Mouse (Mus musculus) leukemia stem cell, adult 10-12 weeks (primary cell): ENCODE data around the gene Iqcd. TPM values are rescaled to one million over a fixed set of nuclear protein-coding genes. Genes with fewer than 3 reads are reported as not detected.

Experiments
- polyA plus RNA-seq: library from polyadenylated mRNA; stranded (reverse); fragments of >175 nt; gene quantifications from 2 replicates; pipeline ENCODE4 v1.2.3, GENCODE M21; 2012; ENCODE audit warnings: low replicate concordance

Gene Iqcd
- polyA plus RNA-seq = 10.6 and 18.2 TPM in 2 replicates

DNA sequence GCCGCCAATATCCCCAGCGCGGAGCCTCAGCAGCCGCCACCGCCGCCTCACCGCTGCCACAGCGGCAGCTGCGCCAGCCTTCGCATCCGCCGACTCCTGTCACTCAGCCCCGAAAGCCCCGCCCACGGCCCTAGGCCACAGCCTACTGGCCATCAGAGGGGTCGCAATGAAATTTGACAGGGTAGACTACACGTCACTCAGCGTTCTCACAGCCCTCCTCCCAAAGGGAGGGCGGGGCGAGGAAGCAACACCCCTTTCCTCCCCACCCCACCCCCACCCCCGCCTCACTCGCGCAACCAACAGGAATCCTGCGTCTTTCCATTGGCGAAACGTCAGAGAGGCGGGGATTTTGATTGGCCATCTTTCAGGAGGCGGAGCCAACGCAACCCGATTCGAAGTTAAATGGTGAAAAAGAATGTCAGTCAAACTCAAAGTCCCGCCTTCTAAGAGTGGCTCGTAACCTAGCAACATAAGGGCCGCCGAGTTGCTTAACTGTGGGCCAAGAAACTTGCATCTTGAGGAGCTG, at the start of gene Iqcd, which contains the start of gene Tpcn1:
TSS of gene Iqcd (plus strand) at position 448 of the 526 bp plus-strand sequence.
TSS of gene Tpcn1 (minus strand) at position 105 of the 526 bp plus-strand sequence.

DNA sequence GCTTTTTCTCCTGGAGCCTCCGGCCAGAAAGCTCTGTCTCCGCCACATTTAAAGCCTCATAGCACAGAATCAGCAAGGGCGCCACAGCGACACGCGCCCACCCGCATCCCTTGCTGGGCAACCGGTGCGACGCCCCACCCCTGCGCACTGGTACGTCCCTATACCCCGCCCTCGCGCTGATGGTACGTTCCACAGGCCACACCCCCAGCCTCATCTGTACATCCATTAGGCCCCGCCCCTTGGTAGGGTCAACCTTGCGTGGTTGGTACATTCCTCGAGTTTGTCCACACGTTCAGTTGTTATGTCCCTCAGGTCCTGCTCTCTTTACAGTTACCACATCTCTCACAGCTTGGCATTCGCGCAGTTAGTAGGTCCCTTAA, 23.6 kb downstream of the Iqcd start, which contains the start of the genes Rita1 and Ddx54:
TSS of gene Rita1 (minus strand) at position 148 of the 380 bp plus-strand sequence.
TSS of gene Ddx54 (plus strand) at position 298 of the 380 bp plus-strand sequence.

GRCm38 (mm10) chr5:120634131-120634530, 45.3 kb downstream of the Iqcd start, which contains the start of gene Cfap73:
Gene Cfap73 (minus strand): TSS chr5:120634235.

DNA sequence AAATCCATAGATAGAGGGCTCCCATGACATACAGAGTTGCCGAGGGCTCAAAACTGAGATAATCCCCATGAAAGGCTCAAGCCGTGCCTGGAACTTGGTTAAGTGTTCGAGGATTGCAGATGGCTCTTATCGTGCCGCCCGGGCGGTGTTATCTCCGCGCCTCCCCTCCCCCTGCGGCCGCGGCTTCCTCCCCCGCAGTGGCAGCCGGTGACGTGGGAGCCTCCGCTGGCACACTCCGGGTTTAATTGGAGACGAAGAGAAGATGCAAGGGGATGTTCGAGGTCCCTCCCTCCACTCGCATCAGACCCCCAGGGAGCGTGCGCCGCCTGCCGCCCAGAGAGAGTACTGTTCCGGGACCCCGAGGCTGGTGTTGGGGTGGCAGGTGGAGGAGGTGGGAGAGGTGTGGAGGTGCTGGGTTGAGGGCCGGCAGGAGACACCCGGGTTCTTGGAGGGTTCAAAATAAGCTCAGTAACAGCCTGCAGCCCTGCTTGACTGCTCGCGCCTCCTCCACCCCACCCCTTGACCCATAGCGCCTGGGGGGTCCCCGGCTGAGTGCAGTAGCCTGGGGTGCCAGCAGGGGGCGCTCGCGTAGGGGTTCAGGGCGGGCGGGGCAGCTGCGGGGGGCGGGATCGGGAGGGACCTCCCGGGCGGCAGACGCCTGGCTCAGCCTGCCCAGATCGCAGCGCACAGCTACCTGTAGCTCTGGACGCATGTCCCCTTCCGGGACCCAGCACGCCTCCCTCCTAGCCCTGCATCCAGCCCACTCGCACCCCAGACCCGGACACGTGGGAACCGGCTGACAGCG, 60.0 kb downstream of the Iqcd start, which contains the start of gene Rasal1:
TSS of gene Rasal1 (plus strand) at position 244 of the 805 bp plus-strand sequence.

Other genes starting within 250 kb of the Iqcd start
- gene Lhx5, start 157.3 kb upstream of the Iqcd start, polyA plus RNA-seq = not detected in 2 replicates
- gene Sdsl, start 116.2 kb upstream of the Iqcd start, polyA plus RNA-seq = 18.3 and 45.4 TPM in 2 replicates
- not detected in 2 replicates for gene Sds, start 112.5 kb upstream of the Iqcd start, polyA plus RNA-seq
- 21.4 and 30.7 TPM in 2 replicates for gene Plbd2, start 85.4 kb upstream of the Iqcd start, polyA plus RNA-seq
- gene Slc8b1, start 77.8 kb upstream of the Iqcd start, polyA plus RNA-seq = 2.8 and 10.1 TPM in 2 replicates
- gene Tpcn1, start 343 bp upstream of the Iqcd start, polyA plus RNA-seq = 160 and 210 TPM in 2 replicates
- 57.8 and 64.1 TPM in 2 replicates for gene Rita1, start 23.6 kb downstream of the Iqcd start, polyA plus RNA-seq
- 65.7 and 84.8 TPM in 2 replicates for gene Ddx54, start 23.7 kb downstream of the Iqcd start, polyA plus RNA-seq
- gene Cfap73, start 45.2 kb downstream of the Iqcd start, polyA plus RNA-seq = not detected in 2 replicates
- gene Rasal1, start 59.8 kb downstream of the Iqcd start, polyA plus RNA-seq = 3.4 and 6.9 TPM in 2 replicates
- gene Dtx1, start 122.9 kb downstream of the Iqcd start, polyA plus RNA-seq = 50.3 and 77.0 TPM in 2 replicates
- 0.30 and 0.63 TPM in 2 replicates for gene Oas2, start 160.8 kb downstream of the Iqcd start, polyA plus RNA-seq
- 7.4 and 33.3 TPM in 2 replicates for gene Oas3, start 188.6 kb downstream of the Iqcd start, polyA plus RNA-seq
- not detected in 2 replicates for gene Oas1e, start 206.5 kb downstream of the Iqcd start, polyA plus RNA-seq
- gene Oas1c, start 223.5 kb downstream of the Iqcd start, polyA plus RNA-seq = 0.10 and 0.30 TPM in 2 replicates